Mouse (Mus musculus) neutrophil, adult 83 days (primary cell): ENCODE data around the gene Crim1. TPM values are rescaled to one million over a fixed set of nuclear protein-coding genes. Genes with fewer than 3 reads are reported as not detected.

Experiments
- total RNA-seq, 2 experiments: library from RNA; stranded (reverse); gene quantifications; one replicate each; pipeline ENCODE4 v1.2.4; 2023

The Crim1 gene
- total RNA-seq, result 1 to 10 TPM in 1 of 2 experiments, under 1 TPM in 1; 0.93 to 1.0 TPM

DNA sequence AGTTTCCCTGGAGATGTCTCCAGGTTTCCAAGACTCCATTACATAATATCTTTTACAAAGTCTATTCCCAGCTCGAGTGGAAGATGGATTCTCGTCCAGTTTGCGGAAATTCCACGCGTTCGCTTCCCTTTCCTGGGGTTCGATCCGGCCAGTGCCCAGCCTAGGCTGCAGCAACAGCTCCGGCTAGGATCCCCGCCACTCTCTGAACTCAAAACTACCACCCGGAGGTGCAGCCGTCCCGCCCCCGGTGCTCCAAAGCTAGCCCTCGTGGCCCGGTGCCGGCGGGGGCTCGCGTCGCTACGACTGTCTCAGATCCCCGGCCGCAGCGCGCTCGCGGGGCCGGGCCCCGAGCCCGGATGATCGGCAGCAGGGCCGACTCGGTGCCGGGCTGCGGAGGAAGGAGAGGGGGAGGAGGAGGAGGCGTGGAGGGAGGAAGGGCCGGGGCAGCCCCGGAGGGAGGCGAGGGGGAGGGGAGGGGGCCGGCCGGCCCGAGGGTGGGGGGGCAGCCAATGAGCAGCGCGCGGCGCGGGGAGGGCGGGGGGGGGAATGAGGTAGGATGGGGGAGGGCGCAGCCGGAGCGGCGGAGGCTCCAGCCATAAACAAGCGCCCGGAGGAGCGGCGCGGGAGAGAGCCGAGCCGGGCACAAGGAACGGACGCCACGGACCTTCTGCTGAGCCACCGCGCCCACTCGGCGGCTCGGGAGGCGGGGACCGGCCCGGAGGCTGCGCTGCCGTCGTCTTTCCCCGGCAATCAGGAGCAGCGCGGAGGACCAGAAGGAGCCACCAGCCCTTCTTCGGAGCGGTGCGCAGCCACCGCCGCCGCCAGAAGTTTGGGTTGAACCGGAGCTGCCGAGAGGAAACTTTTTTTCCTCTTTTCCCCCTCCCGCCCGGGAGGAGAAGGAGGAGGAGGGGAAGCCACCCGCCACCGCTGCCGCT is at the start of gene Crim1:
Gene Crim1, plus strand, starts transcription at position 623 of the 935 bp plus-strand sequence.

DNA sequence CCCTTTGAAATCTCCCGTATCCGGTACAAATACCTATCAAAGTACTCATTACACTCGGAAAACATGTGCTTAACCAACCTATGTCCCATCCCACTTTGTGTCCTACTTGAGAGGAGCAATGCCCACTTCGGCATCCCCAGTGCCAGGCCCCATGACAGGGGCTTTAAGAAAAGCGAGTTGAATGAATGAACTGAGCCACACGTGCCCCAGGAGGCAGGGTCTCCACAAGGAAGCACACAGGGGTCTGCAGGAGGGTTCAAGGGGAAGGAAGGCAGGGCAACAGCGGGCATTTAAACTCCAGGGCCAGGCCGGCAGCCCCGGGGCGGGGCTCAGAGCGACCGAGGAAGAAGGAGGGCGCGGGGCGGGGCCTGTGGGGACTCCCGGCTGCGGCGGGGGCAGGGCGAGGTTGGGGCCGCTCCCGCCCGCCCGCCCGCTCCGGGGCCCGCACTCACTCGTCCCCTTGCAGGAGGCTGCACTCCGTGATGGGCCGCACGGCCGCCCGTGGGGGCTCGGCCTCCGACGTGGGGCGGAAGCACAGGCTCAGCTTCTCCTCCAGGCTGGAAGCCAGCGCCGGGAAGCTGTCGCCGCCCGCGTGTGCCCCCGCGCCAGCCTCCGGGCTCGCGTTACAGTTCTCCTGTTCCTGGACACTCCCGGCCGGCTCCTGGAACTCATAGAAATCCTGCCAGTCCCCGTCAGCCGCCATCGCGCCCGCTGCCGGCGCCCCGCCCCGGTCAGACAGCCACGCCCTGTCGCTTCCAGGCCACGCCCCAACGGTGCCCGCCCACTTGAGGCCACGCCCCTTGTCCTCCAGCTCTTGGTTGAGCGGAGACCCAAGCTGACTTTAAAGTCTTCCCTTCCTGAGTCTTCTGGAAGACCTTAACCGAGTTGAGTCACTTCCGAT is 217.6 kb downstream of the Crim1 start, which contains the start of gene Fez2:
Gene Fez2, minus strand, starts transcription at position 772 of the 901 bp plus-strand sequence.

Other genes starting within 250 kb of the Crim1 start
- gene Fez2, start 217.9 kb downstream of the Crim1 start, total RNA-seq, result 10 to 100 TPM; 11.2 to 12.3 TPM